Mouse (Mus musculus): ENCODE measurements at regions not wholly inside any gene's neighbourhood (a gene's known extent, or its start where the extent isn't known, plus 50 kb on each side); places are given as distances from the start of the nearest gene placed in this dataset.

- TF ChIP-seq POLR2A (IDR thresholded peaks at IDR 0.05; ENCODE audit: insufficient read depth, low read depth, low read length): no peak
- TF ChIP-seq CTCF (IDR thresholded peaks at IDR 0.05; ENCODE audit: insufficient read depth, low read depth, low read length): no peak
Measured at GRCm38 (mm10) chr12:27670650-27671084, 328.3 kb upstream of the Sox11 start.

All from olfactory bulb, adult 2 months (tissue).